Mouse (Mus musculus): ENCODE measurements at regions not wholly inside any gene's neighbourhood (a gene's known extent, or its start where the extent isn't known, plus 50 kb on each side); places are given as distances from the start of the nearest gene placed in this dataset.
A peak's percentile ranks its signal among the peaks of the same experiment; 100 is the strongest.

DNA sequence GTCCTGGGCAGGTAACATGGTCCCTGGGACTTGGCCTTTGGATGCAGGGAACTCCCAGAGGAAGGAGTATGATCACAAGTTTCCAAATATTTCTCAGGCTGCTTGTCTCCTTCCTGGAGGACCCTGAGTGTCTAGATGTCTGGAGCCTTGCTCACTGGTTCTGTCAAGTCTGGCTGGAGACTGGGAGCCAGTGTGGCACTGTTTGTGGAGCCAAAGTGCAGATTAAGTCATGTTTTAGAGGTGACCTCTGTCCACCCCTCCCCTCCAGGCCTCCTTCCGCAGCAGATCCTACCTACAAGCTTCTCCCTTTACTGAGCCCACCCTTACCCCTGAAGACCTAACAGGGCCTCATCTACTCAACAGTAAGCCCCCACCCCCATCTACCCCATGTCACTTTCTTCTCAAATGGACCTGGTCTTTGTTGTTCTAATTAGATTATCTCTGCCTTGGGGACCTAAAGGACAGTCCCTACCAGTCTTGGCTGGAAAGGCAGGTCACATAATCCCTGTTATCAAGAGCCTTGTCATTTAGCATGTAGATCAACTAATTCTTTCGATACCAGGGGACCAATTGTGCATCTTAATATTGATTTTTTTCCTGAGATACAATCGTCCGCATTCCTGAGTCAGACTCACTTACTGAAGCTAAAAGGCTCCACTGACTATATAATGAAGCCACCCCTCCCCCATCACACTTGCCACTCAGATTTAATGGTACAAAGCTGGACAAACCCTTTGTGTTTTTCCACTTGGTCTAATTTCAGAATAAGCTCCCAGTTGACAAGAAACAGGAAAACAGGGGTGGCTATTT, 148.2 kb upstream of the Tbx20 start:
- no peak for ATAC-seq (replicated peaks in 1 of 2; ENCODE audit: insufficient read depth in 1 of 2, low FRiP score in 2 of 2, low TSS enrichment in 1 of 2, low read depth in 1 of 2, poor library complexity in 2 of 2, severe bottlenecking in 2 of 2)

DNA sequence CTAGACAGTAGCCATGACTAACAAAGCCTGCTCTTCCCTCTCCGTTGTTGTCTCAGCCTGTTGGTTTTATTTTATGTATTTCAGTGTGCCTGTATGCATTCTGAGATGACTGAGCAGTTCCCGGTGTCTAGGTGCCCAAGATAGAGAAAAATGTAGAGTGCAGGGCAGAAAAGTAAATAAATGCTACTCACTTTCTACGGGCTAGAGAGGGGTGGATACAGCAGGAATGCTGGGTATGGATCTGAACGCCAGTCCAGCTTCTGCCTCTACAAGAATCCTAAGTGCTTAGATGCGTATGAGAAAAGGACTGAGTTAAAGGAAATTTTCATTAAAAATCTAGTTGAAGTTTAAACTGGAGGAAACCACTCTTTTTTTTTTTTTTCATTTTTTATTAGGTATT, 149.4 kb upstream of the Tbx20 start:
- ATAC-seq (replicated peaks in 1 of 2; ENCODE audit: insufficient read depth in 1 of 2, low FRiP score in 2 of 2, low TSS enrichment in 1 of 2, low read depth in 1 of 2, poor library complexity in 2 of 2, severe bottlenecking in 2 of 2), result no peak

DNA sequence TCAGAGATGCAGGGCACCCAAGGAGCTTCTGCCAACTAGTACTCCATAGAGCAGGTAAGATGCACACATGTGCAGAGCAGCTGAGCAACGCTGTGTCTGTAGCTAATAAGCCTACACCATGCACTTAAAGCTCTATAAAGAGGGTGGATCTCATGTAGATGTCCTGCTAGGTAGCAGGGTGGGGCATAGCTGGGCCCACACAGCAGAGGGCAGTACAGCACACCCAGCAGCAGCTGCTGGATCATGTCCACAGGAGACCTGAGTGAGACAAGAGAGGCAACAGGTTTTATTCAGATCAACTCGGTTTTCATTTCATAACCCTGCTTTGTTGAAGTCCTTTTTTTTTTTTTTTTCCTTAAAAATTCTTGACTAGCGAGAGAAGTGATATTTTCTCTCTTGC, 151.5 kb upstream of the Gm10181 start:
- ATAC-seq (replicated peaks in 1 of 2; ENCODE audit: insufficient read depth in 1 of 2, low FRiP score in 2 of 2, low TSS enrichment in 1 of 2, low read depth in 1 of 2, poor library complexity in 2 of 2, severe bottlenecking in 2 of 2), result no peak

DNA sequence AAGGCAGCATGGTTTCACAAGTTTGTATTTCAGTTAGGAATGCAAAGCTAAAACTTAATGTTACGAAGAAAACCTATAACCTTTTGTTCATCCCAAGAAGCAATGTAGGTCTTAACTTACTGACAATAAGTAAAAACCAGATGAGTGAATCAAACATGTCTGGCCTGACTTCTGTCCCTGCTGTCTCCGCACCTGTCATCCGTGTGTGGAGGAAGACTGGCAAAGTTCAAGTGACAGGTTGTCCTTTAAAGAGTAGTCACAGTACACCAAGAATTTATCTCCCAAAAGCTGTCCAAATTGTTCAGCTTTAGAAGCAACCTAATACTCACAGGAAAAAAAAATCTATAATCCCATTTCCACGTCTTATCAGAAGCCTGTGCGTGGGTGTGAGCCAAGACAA, 146.3 kb upstream of the Gm10181 start:
- no peak for ATAC-seq (replicated peaks in 1 of 2; ENCODE audit: insufficient read depth in 1 of 2, low FRiP score in 2 of 2, low TSS enrichment in 1 of 2, low read depth in 1 of 2, poor library complexity in 2 of 2, severe bottlenecking in 2 of 2)

DNA sequence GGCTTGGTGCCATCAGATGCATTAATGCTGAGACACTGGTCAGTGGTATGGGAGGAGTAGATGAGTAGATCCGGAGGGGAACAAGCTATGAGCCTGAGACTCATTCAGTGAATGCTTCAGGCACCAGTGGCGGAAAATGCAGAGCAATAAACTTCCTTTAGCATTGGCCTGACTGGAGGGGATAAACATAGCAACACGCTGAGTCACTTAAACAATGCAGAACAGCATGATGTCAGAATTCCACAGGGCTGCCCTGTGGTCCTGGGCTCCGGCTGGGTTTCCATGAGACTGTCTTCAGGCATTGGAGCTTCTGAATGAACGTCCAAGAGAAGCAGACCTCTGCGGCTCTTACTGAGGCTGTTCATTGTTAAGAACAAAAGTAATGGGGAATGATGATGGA, 145.4 kb upstream of the Gm10181 start:
- ATAC-seq (replicated peaks in 1 of 2; ENCODE audit: insufficient read depth in 1 of 2, low FRiP score in 2 of 2, low TSS enrichment in 1 of 2, low read depth in 1 of 2, poor library complexity in 2 of 2, severe bottlenecking in 2 of 2), result no peak

DNA sequence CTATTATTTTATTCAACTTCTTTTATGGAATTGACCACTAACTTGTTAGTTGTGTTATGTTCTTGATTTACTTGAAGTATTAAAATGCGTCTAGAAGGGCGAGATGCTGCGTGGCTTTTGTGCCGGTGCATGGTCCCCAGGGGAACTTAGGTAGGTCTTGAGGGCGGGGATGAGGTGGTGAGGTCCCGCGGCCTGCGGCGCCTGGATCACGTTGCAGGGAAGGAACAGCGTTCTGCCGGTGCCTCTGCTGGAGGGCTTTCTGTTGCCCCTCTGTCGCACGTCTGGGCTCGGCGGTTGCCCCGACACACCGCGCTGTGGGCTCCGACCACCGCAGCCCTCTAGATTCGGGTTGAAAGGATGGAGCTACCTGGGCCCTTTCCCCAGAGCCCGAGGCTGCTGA, 136.7 kb upstream of the Gm10181 start:
- ATAC-seq (replicated peaks in 1 of 2; ENCODE audit: insufficient read depth in 1 of 2, low FRiP score in 2 of 2, low TSS enrichment in 1 of 2, low read depth in 1 of 2, poor library complexity in 2 of 2, severe bottlenecking in 2 of 2), result no peak

DNA sequence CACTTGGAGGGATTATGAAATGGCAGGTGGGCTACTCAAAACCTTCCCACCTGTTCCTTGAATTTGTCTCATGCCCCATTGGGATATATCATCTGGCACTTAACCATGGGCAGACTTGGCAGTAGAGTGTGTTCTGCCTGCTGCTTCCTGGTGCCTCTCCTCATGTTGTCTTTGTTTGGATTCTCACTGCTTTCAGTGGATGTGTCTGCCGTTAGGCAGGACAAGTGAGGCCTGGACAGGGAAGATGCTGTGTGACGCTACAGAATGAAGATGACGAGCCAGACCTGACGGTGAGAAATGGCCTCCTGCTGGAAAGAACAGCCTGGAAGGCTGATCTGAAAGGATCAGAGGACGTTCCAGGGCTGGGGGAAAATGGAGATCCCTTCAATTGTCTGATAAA, 133.6 kb upstream of the Gm10181 start:
- ATAC-seq (replicated peaks in 1 of 2; ENCODE audit: insufficient read depth in 1 of 2, low FRiP score in 2 of 2, low TSS enrichment in 1 of 2, low read depth in 1 of 2, poor library complexity in 2 of 2, severe bottlenecking in 2 of 2), result no peak

DNA sequence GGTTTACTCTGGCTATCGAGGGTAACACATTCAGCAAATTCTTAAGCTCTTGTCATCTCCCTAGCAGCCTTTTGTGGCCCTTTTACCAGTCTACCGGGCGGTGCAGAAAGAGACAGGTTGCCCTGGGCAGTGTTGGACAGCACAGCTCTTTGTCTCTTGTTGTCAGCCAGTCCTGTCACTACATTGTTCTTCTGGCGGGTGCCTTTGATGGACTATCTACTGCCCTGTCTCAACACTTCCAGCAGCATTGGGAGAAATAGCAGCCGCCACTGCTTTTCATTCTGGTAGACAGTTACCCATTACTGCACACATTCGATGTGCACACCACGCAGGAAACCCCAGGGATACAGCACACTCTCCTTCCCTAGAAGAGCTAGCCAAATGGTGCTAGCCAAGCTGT, 132.7 kb upstream of the Gm10181 start:
- ATAC-seq (replicated peaks in 1 of 2; ENCODE audit: insufficient read depth in 1 of 2, low FRiP score in 2 of 2, low TSS enrichment in 1 of 2, low read depth in 1 of 2, poor library complexity in 2 of 2, severe bottlenecking in 2 of 2), result no peak

DNA sequence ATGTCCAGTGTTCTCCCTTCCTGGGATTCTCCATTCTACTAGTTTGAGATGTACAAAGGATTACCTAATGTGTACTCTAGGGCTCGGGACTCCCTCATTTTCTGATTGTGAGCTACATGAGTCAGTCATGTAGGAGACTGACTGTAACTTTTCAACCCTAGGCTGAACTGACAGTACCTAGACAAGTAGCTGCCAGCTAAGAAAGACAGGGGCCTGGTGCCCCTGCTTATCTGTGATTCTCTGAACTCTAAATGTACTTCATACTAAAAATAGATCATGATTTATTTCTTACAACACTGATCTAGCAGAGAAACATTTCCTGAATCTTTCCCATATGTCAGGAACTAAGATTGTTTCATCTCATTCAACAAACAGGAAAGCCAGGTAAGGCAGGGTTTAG, 125.9 kb upstream of the Gm10181 start:
- no peak for ATAC-seq (replicated peaks in 1 of 2; ENCODE audit: insufficient read depth in 1 of 2, low FRiP score in 2 of 2, low TSS enrichment in 1 of 2, low read depth in 1 of 2, poor library complexity in 2 of 2, severe bottlenecking in 2 of 2)

DNA sequence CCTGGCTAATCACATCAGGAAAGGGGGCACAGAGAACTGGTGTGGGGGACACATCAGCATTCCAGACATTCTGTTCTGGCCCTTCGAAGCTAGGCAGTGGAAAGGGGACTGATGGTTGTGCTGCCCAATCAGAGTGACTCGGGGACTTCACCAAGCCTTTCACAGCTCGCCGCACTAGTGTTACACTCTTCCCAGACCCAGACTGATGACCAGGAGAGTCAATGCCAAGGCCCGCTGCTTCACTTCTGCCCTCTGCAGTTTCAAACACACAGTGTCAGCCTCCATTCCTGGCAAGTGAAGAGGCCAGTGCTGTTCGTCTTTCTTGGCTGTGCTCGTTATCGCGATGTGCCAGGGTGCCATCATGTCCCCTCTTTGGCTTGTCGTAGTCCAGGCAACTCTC, 121.7 kb upstream of the Gm10181 start:
- no peak for ATAC-seq (replicated peaks in 1 of 2; ENCODE audit: insufficient read depth in 1 of 2, low FRiP score in 2 of 2, low TSS enrichment in 1 of 2, low read depth in 1 of 2, poor library complexity in 2 of 2, severe bottlenecking in 2 of 2)

DNA sequence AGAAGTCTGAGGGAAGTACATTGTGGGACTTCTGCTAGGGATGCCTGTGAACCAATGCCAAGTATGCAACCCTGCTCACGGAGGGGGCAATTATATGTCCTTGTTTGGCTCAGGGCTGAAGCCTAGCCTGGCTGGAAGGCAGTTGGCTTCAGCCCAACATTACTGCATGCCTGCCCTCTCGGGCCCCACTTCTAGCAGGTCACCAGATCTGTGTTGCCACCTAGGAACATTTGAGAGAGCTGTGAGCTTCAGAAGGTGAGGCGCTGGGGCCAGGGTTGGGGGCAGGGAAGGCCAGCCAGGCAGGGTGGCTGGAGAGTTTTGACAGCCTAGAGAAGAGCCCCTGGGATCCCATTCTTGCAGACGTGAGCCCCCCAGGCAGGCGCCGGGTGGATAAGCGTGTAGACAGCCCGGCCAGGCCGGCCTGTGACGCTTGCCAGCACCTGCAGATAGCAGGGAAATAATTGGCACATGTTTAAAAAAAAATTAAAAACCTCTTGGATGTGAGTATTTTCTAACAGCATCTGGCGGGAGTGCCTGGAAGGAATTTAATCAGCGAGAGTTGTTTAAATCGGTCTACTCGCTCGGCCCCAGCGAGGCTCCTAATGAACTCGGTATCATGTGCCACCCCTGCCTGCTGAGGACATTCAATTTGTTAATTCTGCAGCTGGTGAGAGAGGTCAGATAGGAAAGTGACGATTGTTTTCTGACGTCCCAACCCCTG, 115.0 kb upstream of the Gm10181 start:
- no peak for ATAC-seq (replicated peaks in 1 of 2; ENCODE audit: insufficient read depth in 1 of 2, low FRiP score in 2 of 2, low TSS enrichment in 1 of 2, low read depth in 1 of 2, poor library complexity in 2 of 2, severe bottlenecking in 2 of 2)

DNA sequence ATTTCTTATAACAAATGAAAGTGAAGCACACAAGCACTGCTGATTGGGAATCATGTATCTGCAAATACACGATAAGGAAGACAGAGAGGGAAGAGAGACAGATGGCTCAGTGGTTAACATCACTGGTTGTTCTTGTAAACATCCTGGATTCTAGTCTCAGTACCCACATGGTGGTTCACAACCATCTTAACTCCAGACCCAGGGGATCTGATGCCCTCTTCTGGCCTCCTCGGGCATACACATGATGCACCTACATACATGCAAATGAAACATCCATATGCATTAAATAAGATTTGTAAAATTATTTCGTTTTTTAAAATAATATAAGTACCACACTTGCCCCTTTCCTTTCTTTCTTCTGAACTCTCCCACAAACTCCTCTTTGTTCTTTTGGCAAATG, 106.4 kb upstream of the Gm10181 start:
- ATAC-seq (replicated peaks in 1 of 2; ENCODE audit: insufficient read depth in 1 of 2, low FRiP score in 2 of 2, low TSS enrichment in 1 of 2, low read depth in 1 of 2, poor library complexity in 2 of 2, severe bottlenecking in 2 of 2), result no peak

DNA sequence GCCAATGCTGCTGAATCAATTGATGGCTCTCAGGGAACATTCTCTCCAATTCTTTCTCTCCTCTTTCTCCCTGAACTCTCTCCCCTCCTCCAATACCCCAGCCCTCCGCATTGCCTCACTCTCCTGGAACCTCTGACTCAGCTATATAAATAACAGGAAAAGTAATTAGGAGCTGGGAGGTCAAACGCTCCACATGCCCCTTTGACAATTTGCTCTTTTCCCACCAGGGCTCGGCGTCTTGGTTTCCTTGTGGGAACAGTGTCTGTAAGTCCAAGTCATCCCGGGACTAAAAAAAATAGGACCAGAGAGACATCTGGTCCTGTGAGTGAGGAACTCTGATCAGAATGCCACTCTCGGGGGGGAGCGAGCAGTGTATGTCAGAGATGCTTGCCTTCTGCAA, 94.7 kb upstream of the Gm10181 start:
- ATAC-seq (replicated peaks in 1 of 2; ENCODE audit: insufficient read depth in 1 of 2, low FRiP score in 2 of 2, low TSS enrichment in 1 of 2, low read depth in 1 of 2, poor library complexity in 2 of 2, severe bottlenecking in 2 of 2), result no peak

DNA sequence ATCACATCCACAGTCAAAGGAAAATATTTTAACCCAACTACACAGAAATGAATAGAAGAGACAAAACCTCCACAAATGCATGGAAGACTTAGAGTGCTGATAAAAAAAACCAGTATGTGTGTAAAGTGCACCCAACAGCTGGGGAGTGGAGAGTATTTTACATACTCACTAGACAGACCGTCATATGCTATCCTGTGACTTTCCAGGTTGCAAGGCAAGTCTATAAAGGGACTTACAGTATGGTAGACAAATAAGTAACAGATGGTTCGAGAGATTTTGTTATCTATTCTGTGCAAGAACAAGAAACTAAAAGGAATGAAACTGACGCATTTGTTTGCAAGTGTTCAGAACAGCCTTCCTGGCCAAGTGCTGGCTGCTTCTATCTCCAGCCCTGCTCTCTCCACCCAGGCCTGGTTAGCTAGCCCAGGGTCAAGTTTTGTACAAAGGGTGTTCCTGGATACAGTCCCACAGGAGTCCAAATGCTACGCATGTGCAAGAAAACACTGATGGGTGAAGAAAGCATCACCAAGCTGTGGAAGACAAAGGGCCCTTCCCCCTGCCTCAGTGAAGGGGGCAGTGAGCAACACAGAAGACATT, 68.0 kb upstream of the Gm10181 start:
- ATAC-seq (replicated peaks in 1 of 2; ENCODE audit: insufficient read depth in 1 of 2, low FRiP score in 2 of 2, low TSS enrichment in 1 of 2, low read depth in 1 of 2, poor library complexity in 2 of 2, severe bottlenecking in 2 of 2), result no peak

DNA sequence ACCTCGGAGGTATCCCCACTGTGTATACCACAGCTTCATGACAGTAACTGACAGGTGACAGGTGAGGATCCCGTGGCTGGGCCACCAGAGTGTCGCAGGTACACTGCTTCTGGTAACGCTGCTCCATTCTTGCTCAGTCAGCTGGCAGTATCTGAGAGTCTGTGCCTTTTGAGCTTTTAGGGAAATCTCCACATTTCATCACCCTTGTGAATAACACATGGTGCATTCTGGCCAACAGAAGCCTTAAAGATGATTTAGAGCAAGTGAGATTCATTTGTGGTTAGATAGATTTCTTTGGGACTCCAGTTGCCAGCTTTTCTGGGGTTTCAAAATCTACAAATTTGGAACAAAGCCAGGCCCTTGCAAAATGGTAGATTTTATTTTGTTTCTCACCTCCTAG, 66.8 kb upstream of the Gm10181 start:
- ATAC-seq (replicated peaks in 1 of 2; ENCODE audit: insufficient read depth in 1 of 2, low FRiP score in 2 of 2, low TSS enrichment in 1 of 2, low read depth in 1 of 2, poor library complexity in 2 of 2, severe bottlenecking in 2 of 2), result no peak

DNA sequence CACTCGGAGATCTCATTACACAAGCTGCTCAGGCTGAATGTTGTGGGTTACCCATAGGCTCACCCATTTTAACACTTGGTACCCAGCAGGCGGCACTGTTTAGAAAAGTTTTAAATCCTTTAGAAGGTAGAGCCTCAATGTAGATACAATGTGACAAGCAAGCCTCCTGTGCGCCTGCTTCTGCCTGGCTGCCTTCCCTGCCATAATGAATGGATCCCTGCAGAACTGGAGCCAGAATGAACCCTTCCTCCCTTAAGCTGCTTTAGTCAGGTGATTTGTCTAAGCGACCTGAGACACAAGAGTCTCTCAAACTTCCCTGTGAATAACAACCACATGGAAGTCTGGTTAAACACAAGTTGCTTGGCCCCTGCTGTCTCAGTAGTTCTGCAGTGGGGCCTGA, 64.7 kb upstream of the Gm10181 start:
- ATAC-seq (replicated peaks in 1 of 2; ENCODE audit: insufficient read depth in 1 of 2, low FRiP score in 2 of 2, low TSS enrichment in 1 of 2, low read depth in 1 of 2, poor library complexity in 2 of 2, severe bottlenecking in 2 of 2), result no peak

DNA sequence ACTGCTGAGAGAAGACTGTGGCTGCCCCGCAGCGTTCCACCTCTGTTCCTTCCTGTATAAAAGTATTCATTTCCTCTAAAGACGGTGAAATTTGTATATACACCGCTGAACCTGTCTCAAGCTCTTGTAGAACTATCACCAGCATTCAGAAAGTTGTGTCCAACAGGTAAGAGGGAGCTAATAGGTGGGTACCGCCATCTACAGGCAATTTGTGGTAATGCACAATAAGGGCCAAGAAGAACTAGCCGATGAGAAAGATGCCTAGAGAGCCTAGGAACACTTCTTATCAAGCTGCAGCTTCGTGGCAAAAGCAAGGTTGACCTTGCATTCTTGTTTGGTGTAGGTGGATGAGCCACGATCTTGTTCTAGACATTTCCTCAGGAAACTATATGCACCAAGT, 61.6 kb upstream of the Gm10181 start:
- ATAC-seq (replicated peaks in 1 of 2; ENCODE audit: insufficient read depth in 1 of 2, low FRiP score in 2 of 2, low TSS enrichment in 1 of 2, low read depth in 1 of 2, poor library complexity in 2 of 2, severe bottlenecking in 2 of 2), result peak; percentile 56 to 69; a peak in 3 of 4 replicates

DNA sequence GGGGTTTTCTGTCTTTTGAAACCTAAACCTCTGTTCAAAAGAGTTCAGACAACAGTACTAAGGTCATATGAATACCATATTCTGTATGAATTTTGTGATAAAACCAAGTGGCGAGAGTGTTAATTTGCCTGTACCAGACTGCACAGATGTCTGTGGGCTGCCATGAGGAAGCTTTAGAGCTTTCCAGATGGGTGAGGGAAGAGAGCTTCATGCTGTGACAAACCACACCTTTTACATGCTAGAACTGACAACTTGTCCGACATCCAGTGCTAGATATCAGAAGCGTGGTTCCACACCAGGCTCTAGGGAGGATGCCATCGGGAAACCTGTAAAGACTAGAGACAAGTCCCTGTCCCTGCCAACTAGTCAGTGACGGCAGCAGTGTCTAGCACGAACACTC, 60.9 kb upstream of the Gm10181 start:
- ATAC-seq (replicated peaks in 1 of 2; ENCODE audit: insufficient read depth in 1 of 2, low FRiP score in 2 of 2, low TSS enrichment in 1 of 2, low read depth in 1 of 2, poor library complexity in 2 of 2, severe bottlenecking in 2 of 2), result no peak

DNA sequence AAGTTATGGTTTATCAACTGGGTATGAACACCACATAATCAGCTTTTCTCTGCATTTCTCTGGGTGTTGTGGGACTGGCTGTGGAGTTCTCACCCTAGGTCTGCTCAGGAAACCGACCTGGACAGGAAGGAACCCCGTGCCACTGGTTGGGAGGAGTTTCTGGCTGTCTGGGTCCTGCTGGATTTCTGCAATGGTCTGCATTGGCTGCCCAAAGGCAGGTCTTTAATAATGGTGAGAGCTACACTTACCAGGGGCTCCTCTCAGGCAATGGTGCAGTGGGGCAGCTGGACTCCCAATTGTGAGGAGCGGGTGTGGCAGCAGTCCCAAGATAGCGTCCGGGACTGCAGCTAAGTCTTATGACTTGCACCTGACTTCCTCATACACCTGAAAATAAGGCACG, 57.8 kb upstream of the Gm10181 start:
- ATAC-seq (replicated peaks in 1 of 2; ENCODE audit: insufficient read depth in 1 of 2, low FRiP score in 2 of 2, low TSS enrichment in 1 of 2, low read depth in 1 of 2, poor library complexity in 2 of 2, severe bottlenecking in 2 of 2), result no peak
